Mouse (Mus musculus) limb, embryonic 14.5 days (tissue): ENCODE results near the gene Lpcat2b. TPM values are rescaled to one million over a fixed set of nuclear protein-coding genes. Genes with fewer than 3 reads are reported as not detected.

Source experiments
- ATAC-seq: fragments of 200-750 bp; cut with Nextera tagmentation; 2 replicates; pipeline ENCODE4 v1.8.0; 2017; ENCODE audit warnings: low read depth, moderate number of reproducible peaks, moderate TSS enrichment; ENCODE audit not compliant: low FRiP score
- DNase-seq: peaks from one replicate; pipeline ENCODE4 v3.0.0-alpha.2; 2015; ENCODE audit warnings: low spot score
- H3K27ac ChIP-seq: fragments of 300-500 bp; sonication (generic); replicated peaks from 2 replicates; pipeline ENCODE4 v1.5.1; 2014; ENCODE audit warnings: low read depth, mild to moderate bottlenecking, low read length, moderate library complexity, mixed read lengths
- H3K27me3 ChIP-seq: fragments of 300-500 bp; sonication (generic); 2 replicates; pipeline ENCODE4 v1.6.1; 2014; ENCODE audit warnings: low read length, mixed read lengths; ENCODE audit not compliant: control insufficient read depth, insufficient read depth
- H3K36me3 ChIP-seq: fragments of 300-500 bp; sonication (generic); 2 replicates; pipeline ENCODE4 v1.6.1; 2014; ENCODE audit warnings: mild to moderate bottlenecking, low read length, moderate library complexity, mixed read lengths; ENCODE audit not compliant: control insufficient read depth, insufficient read depth
- H3K4me1 ChIP-seq: fragments of 300-500 bp; sonication (generic); 2 replicates; pipeline ENCODE4 v1.6.1; 2014; ENCODE audit warnings: antibody characterized with exemption, low read length, mixed read lengths; ENCODE audit not compliant: control insufficient read depth, insufficient read depth
- H3K4me2 ChIP-seq: fragments of 300-500 bp; sonication (generic); replicated peaks from 2 replicates; pipeline ENCODE4 v1.6.1; 2014; ENCODE audit warnings: low read depth, mild to moderate bottlenecking, low read length, moderate library complexity; ENCODE audit not compliant: severe bottlenecking
- H3K4me3 ChIP-seq: fragments of 300-500 bp; sonication (generic); replicated peaks from 2 replicates; pipeline ENCODE4 v1.5.1; 2014; ENCODE audit warnings: low read length
- H3K9ac ChIP-seq: fragments of 300-500 bp; sonication (generic); 2 replicates; pipeline ENCODE4 v1.6.1; 2014; ENCODE audit warnings: mild to moderate bottlenecking, low read depth, low read length, moderate library complexity; ENCODE audit not compliant: severe bottlenecking
- H3K9me3 ChIP-seq: fragments of 300-500 bp; sonication (generic); 2 replicates; pipeline ENCODE4 v1.6.1; 2016; ENCODE audit warnings: low read length; ENCODE audit not compliant: control insufficient read depth
- POLR2A ChIP-seq: fragments of 200-500 bp; IDR thresholded peaks from 2 replicates; pipeline ENCODE4 v1.8.0; 2012; ENCODE audit warnings: inconsistent platforms, mild to moderate bottlenecking, moderate library complexity, borderline replicate concordance; ENCODE audit not compliant: insufficient read depth, insufficient read length; ENCODE audit errors: extremely low read depth
- WGBS: fragments of 180-500 bp; shearing (Covaris S2); extraction: QIAGEN DNeasy Blood & Tissue Kit; methylation state at CpG from one replicate; pipeline ENCODE4 v1.1.7; 2014; 5-methylcytosine and 5-hydroxymethylcytosine counted together
- polyA plus RNA-seq, 2 experiments: library from polyadenylated mRNA; depleted of rRNA in 1 of 2; stranded (reverse) in 1 of 2; unstranded in 1 of 2; fragments of >200 nt; fragmentation: Nextera tagmentation in 1 of 2; extraction: Ambion mirVana in 1 of 2; gene quantifications; 2 replicates each; pipeline versions ENCODE4 v1.2.1 to v1.2.3; 2012 to 2014

Lpcat2b gene
- polyA plus RNA-seq, 2 experiments = not detected

- no peaks in the 10 kb centered on the region for H3K9me3 ChIP-seq
- H3K27me3 ChIP-seq = peaks cover 24% of the 10 kb centered on the region
- TF ChIP-seq POLR2A = no peak
- H3K4me3 ChIP-seq = peak overlapping the region; percentile 61
- H3K4me1 ChIP-seq = no peaks in the 10 kb centered on the region
- under 1% methylated on average over 48 of the region's 80 CpGs for WGBS
- no peaks in the 10 kb centered on the region for H3K36me3 ChIP-seq
- no peak overlapping the region for H3K27ac ChIP-seq
- DNase-seq = peak; percentile 5
- peak; percentile 68 for ATAC-seq
- H3K4me2 ChIP-seq = peak overlapping the region; percentile 99
- H3K9ac ChIP-seq = peak overlapping the region; percentile 70
Measured at GRCm38 (mm10) chr5:107403011-107403946, 28.1 kb upstream of the Lpcat2b start.

- H3K9me3 ChIP-seq = no peaks in the 10 kb centered on the region
- no peaks in the 10 kb centered on the region for H3K36me3 ChIP-seq
- peak overlapping the region; percentile 70 for H3K9ac ChIP-seq
- H3K27ac ChIP-seq = no peak overlapping the region
- peaks cover 24% of the 10 kb centered on the region for H3K27me3 ChIP-seq
- no peak for DNase-seq
- peak overlapping the region; percentile 99 for H3K4me2 ChIP-seq
- peak overlapping the region; percentile 61 for H3K4me3 ChIP-seq
- H3K4me1 ChIP-seq = no peaks in the 10 kb centered on the region
- no peak for ATAC-seq
- WGBS = 32% methylated on average over 12 of the region's 12 CpGs
- TF ChIP-seq POLR2A = no peak
Measured at GRCm38 (mm10) chr5:107403947-107404684, 27.2 kb upstream of the Lpcat2b start.

GRCm38 (mm10) chr5:107405361-107405760 lies 26.0 kb upstream of the Lpcat2b start:
- Histone ChIP-seq H3K9ac (no peak overlapping the region), H3K9me3 (no peaks in the 10 kb centered on the region), H3K36me3 (no peaks in the 10 kb centered on the region), H3K4me1 (no peaks in the 10 kb centered on the region), H3K27me3 (peaks cover 24% of the 10 kb centered on the region), H3K4me2 (no peak overlapping the region), H3K4me3 (no peak overlapping the region), H3K27ac (no peak overlapping the region)
- ATAC-seq = no peak
- TF ChIP-seq POLR2A = no peak
- no peak for DNase-seq
- 82% methylated on average over 4 of the region's 4 CpGs for WGBS

GRCm38 (mm10) chr5:107410305-107410704 lies 21.0 kb upstream of the Lpcat2b start:
- ATAC-seq (no peak), DNase-seq (no peak)
- H3K9me3 ChIP-seq = no peaks in the 10 kb centered on the region
- H3K9ac ChIP-seq = no peak overlapping the region
- H3K36me3 ChIP-seq = no peaks in the 10 kb centered on the region
- H3K4me2 ChIP-seq = no peak overlapping the region
- H3K4me1 ChIP-seq = 0 out of 2 replicates have a peak, but pooled peaks cover 4% of the 10 kb centered on the region
- H3K27me3 ChIP-seq = 0 out of 2 replicates have a peak, but pooled peaks cover under 1% of the 10 kb centered on the region
- no peak overlapping the region for H3K27ac ChIP-seq
- WGBS = 82% methylated on average over 1 of the region's 1 CpGs
- no peak overlapping the region for H3K4me3 ChIP-seq
- TF ChIP-seq POLR2A = no peak

- DNase-seq (peak; percentile 52), ATAC-seq (peak; percentile 80)
- H3K27ac ChIP-seq = no peak overlapping the region
- no peaks in the 10 kb centered on the region for H3K27me3 ChIP-seq
- TF ChIP-seq POLR2A = no peak
- no peaks in the 10 kb centered on the region for H3K36me3 ChIP-seq
- H3K9me3 ChIP-seq = no peaks in the 10 kb centered on the region
- 12% methylated on average over 4 of the region's 4 CpGs for WGBS
- no peak overlapping the region for H3K4me2 ChIP-seq
- H3K4me3 ChIP-seq = no peak overlapping the region
- H3K9ac ChIP-seq = no peak overlapping the region
- 0 out of 2 replicates have a peak, but pooled peaks cover 4% of the 10 kb centered on the region for H3K4me1 ChIP-seq
Measured at GRCm38 (mm10) chr5:107411326-107411725, 20.0 kb upstream of the Lpcat2b start.
